Mouse (Mus musculus): ENCODE data around the gene Pla1a.

DNA sequence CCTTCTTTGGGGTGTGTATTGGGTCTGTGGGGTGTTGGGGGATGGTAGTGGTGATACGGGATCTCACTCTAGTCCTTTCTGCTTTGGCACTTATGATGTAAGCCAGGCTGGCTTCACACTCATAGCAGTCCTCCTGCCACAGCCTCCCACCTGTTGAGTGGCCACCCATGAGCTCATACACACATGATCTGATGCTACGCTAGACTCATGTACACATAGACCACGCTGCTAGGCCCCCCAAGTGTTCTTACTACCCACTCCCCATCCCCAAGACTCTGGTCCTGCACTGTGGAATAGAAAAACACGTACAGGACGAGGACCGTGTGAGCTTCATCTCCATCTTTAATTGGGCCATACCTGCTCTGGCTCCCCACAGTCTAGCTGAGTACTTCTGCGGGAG is 63.9 kb downstream of the Pla1a start:
- TF ChIP-seq CTCF (IDR thresholded peaks at IDR 0.05; ENCODE audit: low read depth) (no peak), EP300 (IDR thresholded peaks at IDR 0.05; ENCODE audit: low read depth) (no peak)

Data from liver, postnatal 0 days (tissue).